Mouse (Mus musculus) brain, embryonic 14.5 days (tissue): ENCODE measurements at regions not wholly inside any gene's neighbourhood (a gene's known extent, or its start where the extent isn't known, plus 50 kb on each side); places are given as distances from the start of the nearest gene placed in this dataset.

Experiments used
- CTCF ChIP-seq: fragments of 200-500 bp; IDR thresholded peaks from 2 replicates; pipeline ENCODE4 v1.5.1; 2012; ENCODE audit warnings: inconsistent platforms, mild to moderate bottlenecking, moderate library complexity, borderline replicate concordance; ENCODE audit not compliant: insufficient read depth, insufficient read length; ENCODE audit errors: extremely low read depth
- POLR2A ChIP-seq: fragments of 200-500 bp; IDR thresholded peaks from 2 replicates; pipeline ENCODE4 v1.6.1; 2012; ENCODE audit warnings: mild to moderate bottlenecking, inconsistent platforms, borderline replicate concordance; ENCODE audit not compliant: poor library complexity, insufficient read depth, insufficient read length, severe bottlenecking; ENCODE audit errors: extremely low read depth

DNA sequence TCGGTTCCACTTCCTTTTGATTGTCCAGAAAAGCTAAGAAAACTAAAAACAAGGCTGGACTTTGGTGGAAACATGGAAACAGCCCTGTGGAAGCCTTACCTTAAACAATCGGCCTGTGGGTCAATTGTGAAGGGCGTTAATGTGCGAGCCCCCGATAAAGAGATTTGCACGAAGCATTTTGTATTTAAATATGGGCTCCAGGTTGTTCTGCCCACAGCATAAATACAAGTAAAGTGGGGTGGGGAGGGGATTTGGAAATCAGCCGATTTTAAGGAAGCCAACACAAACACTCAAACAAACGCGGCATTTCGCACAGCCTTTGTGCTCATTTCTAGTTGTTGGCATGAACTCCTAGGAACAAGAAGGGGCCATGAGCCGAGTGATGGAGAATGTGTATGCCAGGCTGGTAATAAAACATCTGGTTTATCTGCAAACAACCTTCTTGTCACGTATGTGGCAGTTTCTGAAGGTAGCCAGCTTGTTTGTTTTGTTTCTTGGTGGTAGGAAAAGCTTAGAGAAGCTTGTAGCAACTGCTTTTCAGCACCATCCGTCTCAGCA, 240.8 kb upstream of the Jag1 start:
- TF ChIP-seq POLR2A (no peak), CTCF (no peak)
